Mouse (Mus musculus) common myeloid progenitor, adult 5-6 weeks (primary cell): ENCODE data around the gene Phf21b. TPM values are rescaled to one million over a fixed set of nuclear protein-coding genes. Genes with fewer than 3 reads are reported as not detected.
"Not testable (repeated sequence)": the region's sequence is repeated elsewhere in the genome, so short reads cannot be mapped to it uniquely, and the experiment has no call there.

Source experiments
- ATAC-seq: replicated peaks from 2 replicates; pipeline ENCODE4 v1.8.0; 2016; ENCODE audit warnings: low read depth, mild to moderate bottlenecking, moderate TSS enrichment, inconsistent platforms; ENCODE audit not compliant: poor library complexity, severe bottlenecking
- total RNA-seq: library from RNA; stranded (forward); fragments of 200-1000, 187-1606 nt; gene quantifications from 2 replicates; pipeline ENCODE4 v1.2.3, GENCODE M21; 2017

The Phf21b gene
- total RNA-seq = 5.3 TPM in 1 of 2 replicates, not detected in the other

- ATAC-seq = peak; percentile 53
Measured at GRCm38 (mm10) chr15:84856006-84856995, at the start of gene Phf21b. Gene Phf21b, minus strand, starts transcription at chr15:84856049.

- no peak for ATAC-seq
Measured at GRCm38 (mm10) chr15:84903843-84904385, 48.1 kb upstream of the Phf21b start.

DNA sequence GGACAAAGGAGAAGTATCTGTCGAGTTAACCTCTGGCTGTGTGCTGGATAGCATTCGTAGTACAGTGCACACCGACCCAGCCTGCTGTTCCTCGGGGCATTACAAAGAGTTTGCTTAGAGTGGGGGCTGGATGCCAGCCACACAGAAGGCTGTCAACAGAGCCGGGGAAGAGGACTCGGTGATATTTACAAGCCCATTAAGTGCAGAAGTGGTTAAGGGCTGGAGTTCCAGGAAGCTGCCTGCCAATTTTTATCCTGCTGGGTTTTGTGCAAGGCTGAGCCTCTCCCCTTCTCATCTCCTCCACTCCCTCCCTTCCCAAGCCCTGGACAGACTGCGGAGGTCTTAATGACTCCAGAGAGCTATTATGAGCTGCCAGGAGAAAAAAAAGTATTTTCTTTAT lies 42.2 kb upstream of the Phf21b start:
- no peak for ATAC-seq

- peak; percentile 65; the same call in 1 of the 2 replicates for ATAC-seq
Measured at GRCm38 (mm10) chr15:84896664-84897063, 40.8 kb upstream of the Phf21b start.

- ATAC-seq = not testable (repeated sequence)
Measured at GRCm38 (mm10) chr15:84896216-84896615, 40.4 kb upstream of the Phf21b start.

DNA sequence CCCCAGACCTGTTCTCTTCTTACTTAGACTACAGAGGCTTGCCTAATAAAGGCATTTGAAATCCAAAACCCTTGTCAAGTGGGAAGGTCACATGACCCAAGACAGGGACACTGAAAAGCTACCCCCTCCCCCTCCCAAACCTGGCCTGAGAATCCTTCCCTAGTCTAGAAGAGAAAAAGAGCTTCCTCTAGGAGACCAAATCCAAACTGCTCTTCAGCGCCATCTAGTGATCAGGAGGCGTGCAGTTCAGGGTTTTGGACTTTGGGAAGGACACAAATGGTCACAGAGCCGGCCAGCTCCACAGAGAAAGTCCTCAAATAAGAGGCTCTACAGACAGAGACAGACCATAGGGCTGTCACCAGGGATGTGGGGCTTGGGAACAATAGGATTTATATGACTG lies 35.8 kb upstream of the Phf21b start:
- ATAC-seq = peak; percentile 63

DNA sequence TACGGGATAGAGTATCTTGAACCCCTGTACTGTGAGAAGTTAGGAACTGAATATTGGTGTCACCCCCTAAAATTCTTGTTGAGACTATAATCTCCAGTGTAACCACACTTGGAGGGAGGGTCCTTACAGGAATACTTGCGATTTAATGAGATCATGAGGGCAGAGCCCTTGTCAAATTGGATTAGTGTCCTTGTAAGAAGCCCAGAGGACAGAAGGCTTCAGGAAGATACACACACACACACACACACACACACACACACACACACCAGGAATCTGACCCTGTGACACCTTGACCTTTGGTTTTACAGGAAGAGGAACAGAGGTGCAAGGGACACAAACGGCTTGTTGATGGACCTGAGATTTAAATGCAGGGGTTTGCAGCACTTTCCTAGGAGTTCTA lies 35.4 kb upstream of the Phf21b start:
- ATAC-seq = no peak

DNA sequence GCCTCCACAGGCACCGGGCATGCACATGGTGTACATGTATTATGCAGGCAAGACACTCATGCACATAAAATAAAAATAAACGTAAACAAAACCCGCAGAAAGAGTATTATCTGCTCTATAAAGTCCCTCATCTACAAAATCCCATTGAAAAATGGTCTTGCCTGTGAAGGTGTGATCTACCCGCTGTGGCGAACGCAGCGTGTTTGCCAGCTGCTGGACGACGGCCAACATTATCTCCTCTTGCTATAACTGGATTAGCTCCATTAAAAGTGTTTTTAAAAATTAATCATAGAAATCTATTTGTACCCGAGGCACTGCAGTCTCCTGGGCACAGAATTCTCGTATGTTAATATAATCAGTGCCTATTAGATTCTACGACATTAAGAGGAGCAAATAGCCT lies 32.2 kb upstream of the Phf21b start:
- no peak for ATAC-seq

DNA sequence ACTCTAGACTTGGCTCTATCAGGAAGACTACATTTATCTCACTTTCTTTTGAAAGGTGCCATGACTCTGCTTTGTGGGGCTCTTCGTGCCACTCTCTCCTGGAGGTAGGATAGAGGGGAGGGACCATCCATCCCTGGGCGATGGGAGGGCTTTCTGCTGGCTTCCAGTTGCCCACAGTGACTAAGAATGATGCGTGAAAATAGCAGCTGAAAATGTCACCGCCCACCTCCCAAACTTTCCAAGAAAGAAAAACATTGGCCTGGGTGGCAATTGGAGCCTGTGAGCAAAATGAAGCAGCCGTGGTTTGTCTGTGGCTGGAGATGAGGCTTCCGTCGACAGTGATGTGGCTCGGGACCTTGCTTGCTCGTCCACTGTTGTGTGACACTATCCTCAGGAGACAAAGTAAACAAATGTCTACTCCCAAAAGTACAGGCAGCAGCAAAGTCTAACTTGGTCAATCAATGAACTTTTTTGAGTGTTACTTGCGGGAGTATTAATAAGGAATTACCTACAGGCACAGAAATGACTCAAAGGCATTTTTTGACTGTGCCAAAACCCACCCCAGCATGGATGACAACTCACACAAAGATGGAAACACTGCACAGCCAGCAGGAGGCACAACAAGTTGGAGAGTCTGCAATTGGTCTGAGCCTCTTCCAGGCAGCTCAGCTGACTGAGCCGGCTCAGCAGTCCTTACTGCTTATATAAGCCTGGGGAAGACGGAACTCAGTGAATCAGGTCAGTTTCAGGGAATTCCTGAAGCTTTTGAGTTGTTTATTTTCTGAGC lies 21.4 kb upstream of the Phf21b start:
- ATAC-seq = no peak

DNA sequence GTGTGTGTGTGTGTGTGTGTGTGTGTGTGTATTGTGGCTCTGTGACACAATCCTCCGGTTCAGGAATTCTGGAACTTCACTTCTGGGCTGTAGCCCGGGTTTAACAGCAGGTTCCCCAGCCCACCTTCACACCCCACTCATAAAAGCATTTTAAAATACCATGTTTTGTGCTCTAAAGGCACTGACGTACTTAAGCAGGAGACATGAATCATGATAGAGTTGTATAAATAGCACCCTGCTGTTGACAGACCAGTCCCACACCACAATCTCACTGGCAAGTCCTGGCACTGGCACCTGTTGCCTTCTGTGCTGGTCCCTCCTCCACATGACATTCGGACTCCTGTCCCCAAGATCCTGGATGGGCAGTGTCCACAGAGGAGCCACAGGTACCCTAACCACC lies 18.0 kb upstream of the Phf21b start:
- ATAC-seq = no peak

DNA sequence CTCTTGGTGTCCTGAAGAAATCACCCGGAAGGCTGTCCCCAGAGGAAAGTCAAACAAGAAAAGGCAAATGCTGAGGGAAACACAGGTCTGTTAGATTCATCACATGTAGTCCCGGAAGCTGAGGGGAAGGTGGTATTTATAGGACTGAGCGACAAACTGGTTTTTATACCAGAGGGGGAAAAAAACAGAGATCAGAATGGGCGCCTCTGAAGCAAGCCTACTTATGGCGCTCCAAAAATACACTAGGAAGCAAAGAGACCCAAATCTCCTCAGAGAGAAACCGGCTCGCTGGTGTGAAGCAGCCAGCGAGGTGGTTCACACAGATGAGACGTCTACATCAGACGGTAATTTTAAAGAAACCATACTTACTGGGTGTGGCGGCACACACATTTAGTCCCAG lies 17.2 kb upstream of the Phf21b start:
- no peak for ATAC-seq

DNA sequence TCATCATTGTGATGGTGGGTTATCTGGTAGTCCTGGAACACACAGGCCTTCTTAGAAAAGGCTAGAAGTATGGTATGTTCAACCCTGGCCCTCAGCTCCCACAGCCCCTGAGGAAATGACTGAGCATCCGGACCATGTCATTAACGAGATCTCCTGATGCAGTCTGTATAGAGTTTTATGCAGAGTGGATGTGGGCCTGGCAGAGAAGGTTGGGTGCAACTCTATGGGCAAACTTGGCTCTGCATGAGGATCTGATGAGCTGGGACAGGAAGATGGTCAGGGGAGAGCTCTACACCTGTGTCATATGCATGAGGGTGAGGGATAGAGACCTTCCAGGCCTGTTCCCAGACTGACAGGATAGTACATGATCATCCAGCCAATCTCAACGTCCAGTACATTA lies 16.0 kb upstream of the Phf21b start:
- no peak for ATAC-seq

DNA sequence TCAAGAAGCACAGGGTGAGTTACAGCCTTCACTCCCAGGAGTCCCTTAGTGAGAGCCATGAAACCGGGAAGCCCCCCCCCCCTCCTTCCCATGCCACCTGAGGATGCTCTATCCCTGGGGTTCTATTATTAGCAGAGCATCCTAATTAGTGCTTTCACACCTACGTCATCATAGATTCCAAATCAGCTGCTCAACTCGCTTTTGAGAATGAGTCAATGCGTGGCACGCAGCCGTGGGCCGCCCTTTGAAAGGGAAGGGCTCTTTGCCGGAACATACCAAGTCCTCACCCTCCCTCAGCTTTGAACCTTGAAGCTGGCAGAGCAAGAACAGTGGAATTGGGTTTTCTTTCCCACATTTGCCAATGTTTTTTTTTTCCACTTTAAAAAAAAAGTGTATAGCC lies 6.1 kb upstream of the Phf21b start:
- ATAC-seq = no peak

DNA sequence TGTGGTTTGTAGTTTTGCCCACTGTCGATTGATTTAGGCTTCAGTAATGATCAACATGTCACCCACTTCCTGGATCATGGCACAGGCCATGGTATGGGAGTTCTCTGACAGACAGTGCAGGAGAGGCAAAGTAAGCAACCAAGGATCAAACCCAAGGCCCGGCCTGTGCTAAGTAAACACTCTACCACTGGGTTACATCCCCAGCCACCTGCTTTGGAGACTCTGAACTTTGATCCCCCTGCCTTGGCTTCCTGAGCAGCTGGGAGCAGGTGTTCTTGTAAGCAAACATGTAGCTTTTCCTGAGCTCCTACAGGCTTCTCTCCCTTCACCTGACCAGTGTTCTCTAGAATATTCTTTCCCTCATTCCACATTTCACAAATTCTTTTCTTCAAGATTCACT lies 1.8 kb upstream of the Phf21b start:
- no peak for ATAC-seq

- ATAC-seq = 0 out of 2 replicates have a peak, but pooled peaks have one; percentile 24
Measured at GRCm38 (mm10) chr15:84854921-84855901, 638 bp downstream of the Phf21b start.

DNA sequence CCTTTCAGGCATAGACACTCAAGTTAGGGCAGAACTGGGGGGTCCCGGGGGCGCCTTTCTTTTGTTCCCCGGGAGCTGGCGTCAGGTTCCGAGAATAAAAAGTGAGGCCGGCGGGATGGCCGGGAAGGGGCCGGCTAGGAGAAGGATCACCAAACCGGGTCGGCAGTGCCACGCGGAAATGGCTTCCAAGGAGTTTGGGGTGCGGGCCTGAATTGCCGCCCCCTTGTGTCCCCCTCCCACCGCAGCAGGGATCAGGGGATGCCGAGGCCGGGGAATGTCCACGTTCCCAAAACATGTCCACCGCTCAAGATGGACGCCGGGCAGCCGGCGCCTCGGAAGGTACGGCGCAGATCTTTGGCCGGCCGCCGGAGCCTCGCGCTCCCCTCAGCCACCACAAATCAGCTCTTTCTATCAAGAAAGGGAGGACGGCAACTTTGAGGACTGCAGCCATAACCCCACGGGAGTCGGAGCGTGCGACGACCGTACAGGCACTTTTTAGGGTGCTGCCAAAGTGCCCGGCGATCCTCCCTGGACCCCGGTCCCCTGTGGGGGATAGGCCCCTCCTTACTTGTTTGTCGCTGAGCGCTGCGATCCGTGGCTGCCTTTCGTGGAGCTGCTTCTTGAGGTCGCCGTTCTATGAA lies 1.6 kb downstream of the Phf21b start:
- ATAC-seq = no peak

DNA sequence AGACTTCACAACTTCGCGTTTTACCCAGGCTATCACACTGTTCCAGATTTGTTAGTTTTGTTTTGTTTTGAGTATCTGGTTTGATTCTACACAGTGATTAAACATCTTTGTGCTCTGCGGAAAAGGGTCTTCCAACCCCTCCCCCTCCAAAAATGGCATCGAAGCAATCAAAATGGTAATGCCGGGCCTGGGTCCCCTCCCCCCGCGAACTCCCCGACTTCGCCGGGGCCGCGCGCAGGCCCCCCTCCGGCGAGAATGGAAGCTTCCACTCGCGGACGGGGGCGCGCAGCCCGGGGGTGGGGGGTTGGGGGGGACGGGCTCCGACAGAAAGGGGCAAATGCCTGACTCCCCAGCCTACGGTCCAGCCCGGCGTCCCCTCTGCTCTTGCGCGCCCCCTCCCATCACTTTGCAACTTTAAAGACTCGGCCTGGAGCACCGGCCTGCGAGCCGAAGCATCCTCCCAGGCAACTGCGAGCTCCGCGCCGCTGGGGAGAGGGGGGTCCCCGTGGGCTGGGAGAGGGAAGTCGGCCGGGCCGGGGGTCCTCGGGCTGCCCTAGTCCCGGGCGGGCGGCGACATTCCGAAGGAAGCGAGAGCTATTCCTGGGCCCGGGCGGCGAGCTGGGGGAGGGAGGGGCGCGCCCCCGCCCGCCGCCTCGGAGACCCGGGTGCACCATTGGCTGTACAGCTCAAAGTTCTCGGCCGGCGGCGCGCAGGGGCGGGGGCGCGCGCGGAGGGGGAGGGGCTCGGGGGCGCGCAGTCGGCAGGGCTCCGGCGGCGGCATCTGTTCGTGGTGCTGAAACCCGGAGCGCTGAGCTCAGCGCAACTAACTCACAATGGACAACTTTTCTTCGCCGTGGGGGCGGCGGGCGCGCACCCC lies 2.4 kb downstream of the Phf21b start:
- no peak for ATAC-seq

DNA sequence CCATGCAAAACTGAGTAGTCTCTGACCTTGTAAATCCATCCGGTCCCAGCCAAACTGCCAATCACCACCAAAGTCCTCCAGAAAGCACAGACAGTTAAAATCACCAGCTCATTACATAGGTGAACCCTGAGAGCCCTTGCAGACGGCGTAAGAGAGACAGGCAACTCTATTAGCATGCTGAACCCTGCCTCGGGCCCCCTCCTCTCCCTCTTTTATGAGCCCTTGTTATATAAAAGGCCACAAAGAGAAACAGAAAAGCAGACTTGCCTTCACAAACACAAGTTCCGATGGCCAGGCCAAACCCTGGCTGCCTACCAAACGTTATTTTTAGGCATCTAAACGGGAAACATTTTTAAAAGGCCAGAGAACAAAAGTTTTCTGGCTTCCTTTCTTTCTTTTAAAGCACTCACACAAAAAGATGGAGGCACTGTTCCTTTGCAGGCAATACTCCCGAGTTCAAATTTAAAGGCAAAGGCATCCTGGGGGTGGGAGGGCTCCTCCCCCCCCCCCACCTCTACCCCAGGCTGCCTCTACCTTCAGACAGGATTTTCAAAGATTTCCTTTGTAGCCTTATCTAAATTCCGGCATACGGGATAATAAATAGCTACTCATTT lies 3.3 kb downstream of the Phf21b start:
- ATAC-seq = no peak
